Mouse (Mus musculus) urinary bladder, postnatal 25 days (tissue): Measurements from ENCODE around the gene Sebox.

Source experiments
- DNase-seq: peaks from one replicate; pipeline ENCODE4 v3.0.0; 2022; ENCODE audit warnings: low spot score

Gene Sebox

DNA sequence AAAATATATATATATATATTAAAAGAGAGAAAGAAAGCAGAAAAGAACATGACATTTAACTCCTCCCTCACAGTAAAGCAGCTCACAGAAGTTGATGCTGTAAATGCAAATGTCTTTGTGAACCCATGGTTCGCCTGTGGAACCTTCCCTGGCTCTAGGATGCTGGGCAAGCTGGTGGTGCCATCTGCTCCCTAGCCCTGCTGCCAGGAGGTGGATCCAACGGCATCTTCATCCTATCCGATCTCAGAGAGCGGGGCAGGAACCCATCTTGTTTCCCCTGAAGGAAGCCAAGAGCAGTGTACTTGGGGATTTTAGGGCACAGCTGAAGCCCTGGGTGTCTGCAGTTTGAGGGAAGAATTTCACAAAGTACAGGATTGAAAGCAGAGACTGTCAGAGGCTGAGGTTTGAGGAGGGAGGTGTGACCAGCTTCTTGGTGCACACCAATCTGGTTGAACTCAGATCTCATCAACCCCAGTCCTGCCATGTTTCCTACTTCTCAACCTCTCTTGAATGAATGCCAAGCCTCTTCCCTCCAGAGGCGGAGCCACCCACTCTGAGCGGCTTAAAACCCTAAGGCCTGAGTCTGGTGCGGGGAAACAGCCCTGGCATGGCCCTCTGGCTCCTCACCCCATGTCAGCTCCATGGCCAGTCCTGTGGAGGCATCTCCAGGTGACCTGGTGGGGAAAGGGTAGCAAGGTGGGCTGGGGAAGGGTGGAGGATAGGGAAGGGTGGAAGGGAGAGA lies at the start of gene Sebox:
Gene Sebox, plus strand, starts transcription at position 539 of the 742 bp plus-strand sequence.
- DNase-seq: no peak

GRCm38 (mm10) chr11:78453675-78454074 lies 49.6 kb upstream of the Sebox start:
- peak; percentile 62 for DNase-seq

- no peak for DNase-seq
Measured at GRCm38 (mm10) chr11:78454276-78454675, 49.0 kb upstream of the Sebox start.

DNA sequence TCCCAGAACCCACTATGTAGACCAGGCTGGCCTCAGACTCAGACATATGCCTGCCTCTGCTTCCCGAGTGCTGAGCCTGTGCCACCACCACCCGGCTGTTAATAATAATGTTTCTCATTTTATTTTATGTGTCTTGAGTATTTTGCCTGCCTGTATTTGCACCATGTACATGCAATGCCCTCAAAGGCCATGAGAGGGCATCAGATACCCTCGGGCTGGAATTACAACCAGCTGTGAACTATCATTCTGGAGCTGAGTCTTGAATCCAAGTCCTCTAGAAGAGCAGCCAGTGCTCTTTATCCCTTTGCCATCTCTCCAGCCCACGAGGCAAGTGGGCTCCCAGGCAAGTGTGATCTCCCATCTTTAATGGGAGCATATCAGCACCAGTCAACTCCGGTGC lies 47.9 kb upstream of the Sebox start:
- peak; percentile 44 for DNase-seq

GRCm38 (mm10) chr11:78458740-78459139 lies 44.5 kb upstream of the Sebox start:
- DNase-seq: no peak

DNA sequence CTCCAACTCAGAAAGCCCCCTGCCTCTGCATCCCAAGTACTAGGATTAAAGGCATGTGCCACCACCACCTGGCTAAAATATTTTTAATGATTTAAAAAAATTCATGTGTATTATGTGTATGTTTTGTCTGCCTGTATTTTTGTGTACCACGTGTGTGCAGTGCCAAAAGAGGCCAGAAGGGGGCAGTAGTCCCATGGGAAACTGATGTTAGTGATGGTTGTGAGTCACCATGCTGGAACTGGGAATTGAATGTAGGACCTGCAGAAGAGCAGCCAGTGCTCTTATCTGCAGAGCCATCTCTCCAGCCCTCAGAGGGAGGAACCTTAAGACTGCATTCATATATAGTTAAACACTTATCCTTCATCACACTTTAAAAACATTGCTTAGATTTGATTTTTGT lies 41.4 kb upstream of the Sebox start:
- no peak for DNase-seq

DNA sequence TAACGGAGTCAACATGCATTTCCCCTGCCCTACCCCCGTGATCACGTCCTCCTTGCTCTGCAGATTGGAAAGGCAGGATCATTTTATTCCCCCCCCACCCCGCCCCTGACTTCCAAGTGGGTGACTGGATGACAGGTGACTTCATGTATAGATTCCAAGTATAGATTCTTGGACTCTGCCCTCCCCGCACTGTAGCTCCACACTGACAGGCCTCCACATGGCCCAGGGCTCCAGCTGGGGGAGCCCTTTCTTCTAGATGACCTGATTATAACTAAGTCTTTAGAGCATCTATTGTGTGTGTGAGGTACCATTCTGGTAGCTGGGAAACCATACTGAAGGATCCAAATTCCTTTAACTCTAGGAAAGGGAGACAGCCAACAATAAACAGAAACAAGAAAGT lies 40.6 kb upstream of the Sebox start:
- DNase-seq: no peak

DNA sequence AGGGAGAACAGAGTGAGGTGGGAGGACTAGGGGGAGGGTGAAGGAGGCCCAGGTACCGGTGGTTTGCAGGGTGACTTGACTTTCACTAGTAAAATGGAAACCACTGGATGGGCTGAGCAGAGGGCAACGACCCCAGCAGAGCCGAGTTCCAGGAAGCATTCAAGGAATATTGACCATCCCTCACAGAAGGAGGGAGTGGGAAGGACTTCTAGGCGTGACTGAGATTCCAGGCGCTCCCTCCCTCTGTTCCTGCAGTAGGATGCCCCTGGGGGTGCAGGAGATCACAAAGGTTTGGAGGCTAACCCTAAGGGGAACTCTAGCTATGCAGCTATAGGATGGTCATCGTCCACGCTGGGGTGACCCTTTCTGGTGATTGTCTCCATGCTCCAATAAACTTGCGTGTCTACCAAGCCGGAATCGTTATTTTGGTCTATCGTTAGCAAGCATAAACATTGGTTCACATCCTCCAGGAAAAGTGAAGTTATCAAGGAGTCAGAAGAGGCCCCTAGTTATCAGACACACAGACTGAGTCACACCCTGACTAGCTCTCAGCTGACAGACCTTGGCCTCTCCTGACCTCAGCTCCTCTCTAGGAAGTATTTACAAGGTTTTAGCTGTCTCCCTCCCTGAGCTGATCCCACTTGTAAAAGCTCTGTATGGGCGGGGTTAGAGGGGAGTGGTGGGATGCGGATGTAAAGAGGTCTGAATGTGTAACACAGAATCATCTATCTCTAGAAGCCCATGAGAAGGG lies 39.8 kb upstream of the Sebox start:
- DNase-seq: no peak

- no peak for DNase-seq
Measured at GRCm38 (mm10) chr11:78465116-78465515, 38.1 kb upstream of the Sebox start.

GRCm38 (mm10) chr11:78465568-78466180 lies 37.6 kb upstream of the Sebox start, which contains the start of gene Slc46a1:
Slc46a1 (plus strand) TSS chr11:78465697.
- peak; percentile 78 for DNase-seq

- DNase-seq: no peak
Measured at GRCm38 (mm10) chr11:78466242-78466912, 36.9 kb upstream of the Sebox start.

- DNase-seq: no peak
Measured at GRCm38 (mm10) chr11:78467515-78467914, 35.7 kb upstream of the Sebox start.

DNA sequence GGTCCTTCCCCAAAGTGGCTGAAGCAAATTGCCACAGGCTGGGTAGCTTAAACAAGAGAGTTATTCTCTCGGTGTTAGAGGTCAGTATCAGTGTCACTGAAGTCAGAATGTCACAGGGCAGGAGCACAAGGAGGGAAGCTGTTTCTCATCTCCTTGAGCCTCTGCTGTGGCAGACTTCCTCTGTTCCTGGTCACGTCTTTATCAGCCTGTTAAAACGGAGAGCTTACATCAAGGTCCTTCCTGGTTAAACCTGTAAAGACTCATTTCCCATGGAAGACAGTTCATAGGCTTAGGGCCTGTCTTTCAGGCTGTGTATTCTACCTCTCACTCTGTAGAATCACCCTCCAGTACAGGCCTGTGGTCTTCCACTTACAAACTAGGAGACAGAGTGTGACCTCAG lies 35.3 kb upstream of the Sebox start:
- DNase-seq: no peak

- DNase-seq: no peak
Measured at GRCm38 (mm10) chr11:78471326-78472103, 31.7 kb upstream of the Sebox start.

DNA sequence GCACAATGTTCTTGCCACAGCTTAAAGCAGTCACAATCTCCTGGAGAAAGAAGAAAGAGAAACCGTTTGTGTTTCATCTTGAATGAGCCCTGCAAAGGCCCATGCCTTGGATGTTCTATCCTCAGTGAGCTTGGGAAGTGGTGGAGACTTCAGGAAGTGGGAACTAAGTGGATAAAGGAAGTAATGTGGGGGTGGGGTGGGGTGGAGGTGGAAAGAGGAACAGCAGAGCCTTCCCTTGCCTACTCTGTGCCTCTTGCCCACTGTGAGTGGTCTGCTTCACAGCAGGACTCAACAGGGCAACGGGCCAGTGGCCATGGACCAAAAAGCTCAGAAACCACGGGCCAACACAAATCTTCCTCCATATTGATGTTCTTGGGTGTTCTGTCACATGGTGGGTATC lies 28.0 kb upstream of the Sebox start:
- no peak for DNase-seq

GRCm38 (mm10) chr11:78483639-78484038 lies 19.6 kb upstream of the Sebox start:
- DNase-seq: no peak

DNA sequence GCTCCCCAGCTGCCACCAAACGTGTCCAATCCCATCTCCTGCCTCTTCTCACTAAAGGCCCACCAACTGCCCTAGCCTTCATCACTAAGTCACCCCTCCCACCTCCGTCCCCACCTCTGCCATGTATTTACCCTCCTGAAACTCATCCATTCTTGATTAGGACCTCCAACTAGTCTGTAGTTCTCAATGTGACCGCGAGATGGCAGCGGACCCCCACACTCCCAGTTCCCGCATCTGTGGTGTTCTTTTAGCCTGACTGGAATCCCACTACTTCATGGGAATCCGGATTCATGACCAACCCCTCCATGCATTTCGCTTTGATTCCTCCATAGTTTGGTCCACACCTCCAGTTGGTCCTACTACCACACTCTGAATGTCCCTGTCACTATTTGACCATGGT lies 15.1 kb upstream of the Sebox start:
- peak; percentile 61 for DNase-seq

GRCm38 (mm10) chr11:78490781-78491241 lies 12.4 kb upstream of the Sebox start:
- DNase-seq: no peak

DNA sequence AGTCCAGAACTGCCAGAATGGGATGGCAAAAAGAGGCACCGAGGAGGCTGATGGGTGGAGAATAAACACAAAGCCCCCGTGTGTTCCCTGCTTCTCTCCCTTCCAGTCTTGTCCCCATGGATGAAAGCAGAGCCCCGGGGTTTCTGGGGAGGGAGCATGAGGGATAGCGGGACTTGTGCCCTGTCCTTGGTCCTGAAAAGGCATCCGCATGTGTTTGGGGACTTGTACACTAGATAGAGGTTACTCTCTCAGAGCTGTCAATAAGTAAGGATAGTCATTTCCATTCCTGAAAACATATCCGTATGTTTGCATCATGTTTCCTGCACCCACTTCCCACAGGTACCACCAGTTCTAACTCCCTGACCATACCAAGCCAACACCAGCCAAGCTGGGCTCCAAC lies 7.3 kb upstream of the Sebox start:
- no peak for DNase-seq

DNA sequence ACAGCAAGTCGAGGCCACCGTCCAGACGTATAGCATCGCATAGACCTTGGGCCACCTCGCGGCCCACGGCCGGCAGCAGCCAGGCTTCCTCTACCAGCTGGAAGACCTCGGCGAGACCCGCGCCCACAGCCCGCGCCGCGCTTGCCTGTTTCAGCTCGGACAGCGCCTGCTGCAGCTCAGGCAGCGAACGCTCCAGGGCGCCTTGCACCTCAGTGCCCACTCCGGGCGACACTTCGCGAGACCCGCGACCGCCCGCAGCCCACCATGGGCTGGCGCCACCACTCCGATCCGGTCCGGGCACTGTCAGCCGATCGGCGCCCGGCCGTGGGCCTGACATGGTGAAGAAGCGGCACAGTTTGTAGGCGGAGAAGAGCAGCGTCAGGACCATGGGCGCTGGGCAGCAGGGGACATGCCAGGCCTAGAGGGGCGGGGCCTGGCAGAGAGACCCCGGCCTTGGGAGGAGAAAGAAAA lies 6.1 kb upstream of the Sebox start:
- DNase-seq: no peak
